Mouse (Mus musculus) heart, adult 9 months (tissue): ENCODE results near the gene Lst1.

Experiments used
- DNase-seq, 2 experiments: peaks; one replicate each; pipeline ENCODE4 v3.0.0; 2022; ENCODE audit warnings: low spot score in 2 of 2

Lst1 gene

DNA sequence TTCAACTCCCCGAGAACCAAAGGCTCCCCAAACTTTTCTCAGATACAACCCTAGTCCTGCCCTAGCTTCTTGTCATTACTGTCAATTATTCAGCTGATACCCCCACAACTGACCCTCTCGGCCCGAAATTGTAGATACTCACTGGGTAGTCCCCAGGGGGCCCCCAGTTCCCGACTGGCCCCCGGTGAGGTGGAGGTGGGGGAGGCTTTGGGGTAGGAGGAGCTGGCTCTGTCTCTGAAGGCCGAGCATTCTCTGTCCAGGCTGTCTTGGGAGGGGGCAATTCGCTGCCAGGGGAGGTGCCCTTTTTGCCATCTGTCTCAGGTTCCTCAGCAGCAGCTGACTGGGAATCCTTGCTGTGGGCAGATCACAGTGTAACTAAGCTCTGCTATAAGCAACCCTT lies 28.6 kb downstream of the Lst1 start:
- no peak for DNase-seq

DNA sequence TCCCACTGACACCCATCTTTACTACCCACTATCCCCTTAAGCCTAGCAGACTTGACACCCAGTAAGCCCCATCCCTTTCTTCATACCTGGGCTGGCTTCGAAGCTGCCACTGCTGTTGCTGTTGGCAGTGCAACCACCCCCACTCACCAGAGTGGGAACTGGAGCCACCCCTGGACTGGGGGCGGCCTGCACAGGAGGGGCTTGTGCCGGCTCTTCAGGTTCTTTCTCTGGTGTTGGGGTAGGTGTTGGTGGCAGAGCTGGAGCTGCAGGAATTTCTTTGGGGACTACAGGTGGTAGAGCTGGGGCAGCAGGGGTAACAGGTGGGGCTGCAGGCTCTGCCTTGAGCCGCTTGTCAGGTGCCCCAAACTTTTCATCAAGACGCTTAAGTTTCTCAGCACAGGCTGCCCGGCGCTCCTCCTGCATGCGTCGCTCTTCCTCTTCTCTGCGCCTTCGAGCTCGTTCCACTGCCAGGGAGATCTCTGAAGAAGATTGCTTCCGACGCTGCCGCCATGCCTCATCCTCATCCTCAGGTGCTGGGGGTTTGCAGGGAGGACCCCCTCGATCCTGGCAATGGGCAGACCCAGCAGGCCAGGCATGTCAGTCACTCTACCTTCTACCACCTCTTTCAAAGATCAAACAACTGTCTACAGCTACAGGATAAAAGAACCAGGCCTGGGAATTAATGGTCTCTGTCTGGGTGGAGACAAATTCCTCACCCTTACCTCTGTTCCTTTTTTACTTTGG lies 29.2 kb downstream of the Lst1 start:
- DNase-seq, result no peak

DNA sequence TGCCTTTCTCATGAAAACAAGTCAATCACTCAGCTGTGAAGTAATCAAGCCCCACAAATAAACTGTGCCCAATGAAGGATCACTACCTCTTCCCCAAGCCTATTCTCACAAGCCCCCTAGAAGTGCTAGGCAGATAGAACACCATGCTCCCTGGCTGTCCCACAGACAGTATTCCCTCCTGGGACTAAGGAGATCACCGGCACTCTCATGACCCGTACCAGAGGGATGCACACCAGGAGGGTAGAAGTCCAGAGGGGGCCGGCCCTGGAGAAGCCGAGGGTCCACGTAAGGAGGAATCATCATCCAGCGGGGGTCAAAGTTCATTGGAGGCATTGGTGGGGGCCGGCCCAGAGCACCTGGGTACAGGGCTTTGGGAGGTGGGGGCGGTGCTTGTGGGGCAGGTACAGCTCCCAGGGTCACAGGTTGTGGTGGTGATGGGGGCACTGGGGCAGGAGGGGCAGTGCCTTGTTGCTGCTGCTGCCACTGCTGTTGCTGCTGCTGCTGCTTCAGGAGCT lies 30.5 kb downstream of the Lst1 start:
- no peak for DNase-seq

DNA sequence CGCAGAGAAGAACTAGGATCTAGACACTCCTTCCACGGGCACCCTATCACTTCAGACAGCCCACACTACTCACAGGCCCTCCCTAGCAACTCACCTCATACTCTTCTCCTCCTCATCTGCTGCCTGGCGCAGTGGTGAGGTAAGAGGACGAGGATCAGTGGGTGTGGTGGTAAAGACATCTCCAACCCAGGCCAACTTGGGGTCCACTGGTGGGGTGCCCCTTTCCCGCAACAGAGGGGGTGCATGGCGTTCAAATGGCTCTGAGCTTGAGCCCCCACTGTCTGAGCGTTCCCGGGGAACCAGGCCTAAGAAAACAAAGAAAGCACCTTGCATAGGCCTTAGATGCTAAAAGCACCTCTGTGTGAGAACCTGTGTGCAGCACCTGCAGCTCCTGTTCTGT lies 31.0 kb downstream of the Lst1 start:
- DNase-seq, result no peak

DNA sequence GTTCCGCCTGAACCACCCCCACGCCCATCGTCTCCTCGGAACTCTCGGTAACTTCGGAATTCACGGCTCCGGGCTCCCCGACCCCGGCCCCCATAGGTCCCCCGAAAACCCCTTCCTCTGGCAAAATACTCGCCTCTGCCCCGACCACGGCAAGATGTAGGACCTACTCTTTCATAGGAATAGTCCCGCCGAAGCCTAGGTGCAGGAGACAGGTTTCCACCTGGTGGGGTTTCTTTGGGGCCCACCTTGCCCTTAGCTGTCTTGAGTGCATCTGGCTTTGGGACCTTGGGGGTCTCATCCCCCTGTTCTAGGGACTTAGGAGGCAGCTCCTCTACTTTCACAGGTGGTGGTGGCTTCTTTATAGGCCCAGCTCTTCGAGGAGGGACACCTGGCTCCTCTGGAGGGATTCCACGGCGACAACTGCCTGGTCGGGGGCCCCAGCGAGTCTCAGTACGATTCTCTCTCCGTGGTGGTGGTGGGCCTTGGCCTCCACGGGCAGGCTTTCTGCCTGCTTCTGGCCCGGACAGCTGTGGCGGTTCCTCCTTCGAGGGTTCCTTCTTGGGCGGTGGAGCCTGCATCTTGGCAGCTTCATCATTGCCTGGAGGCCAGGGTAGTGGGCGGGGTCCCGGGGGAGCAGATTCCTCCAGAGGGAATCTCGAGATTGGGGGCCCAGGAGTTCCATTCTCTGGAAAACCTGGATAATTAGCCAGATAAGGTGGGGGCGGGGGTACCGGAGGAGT lies 31.6 kb downstream of the Lst1 start:
- DNase-seq, result no peak

DNA sequence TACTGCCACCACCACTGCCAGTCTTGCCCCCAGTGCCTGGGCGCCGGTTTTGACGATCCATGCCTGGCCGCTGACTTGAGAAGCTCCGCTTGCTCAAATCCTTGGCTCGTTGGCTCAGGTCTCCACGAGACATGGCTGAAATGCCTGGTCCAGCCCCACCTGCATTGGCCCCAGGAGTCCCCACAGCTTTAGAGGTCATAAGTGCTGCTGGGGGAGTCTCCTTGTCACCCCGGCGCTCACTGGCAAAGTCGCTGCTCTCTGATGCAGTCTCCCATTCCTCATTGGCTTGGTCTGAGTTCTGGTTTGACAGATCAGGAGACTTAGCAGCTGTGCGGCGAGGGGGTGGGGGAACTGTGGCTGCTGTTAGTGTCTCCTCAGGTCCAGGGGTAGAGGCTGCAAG lies 32.8 kb downstream of the Lst1 start:
- DNase-seq, result no peak

DNA sequence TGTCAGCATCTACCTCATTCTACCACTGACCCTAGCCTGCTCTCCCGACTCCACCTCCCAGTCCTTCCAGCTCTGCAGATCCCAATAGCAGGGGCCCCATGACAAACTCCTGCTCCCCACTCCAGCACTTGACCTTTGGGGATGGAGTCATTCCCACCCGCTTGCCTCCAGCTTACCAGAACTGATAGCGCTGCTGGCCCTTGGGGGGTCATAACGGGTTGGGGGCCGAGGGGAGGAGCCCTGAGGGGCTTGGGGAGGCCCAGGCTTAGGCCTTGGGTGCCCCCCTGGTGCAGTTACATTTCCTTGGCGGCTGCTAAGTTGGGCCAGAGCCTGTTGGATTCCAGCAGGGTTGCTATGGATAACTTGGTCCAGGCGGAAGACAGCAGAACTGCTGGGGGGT lies 33.6 kb downstream of the Lst1 start:
- no peak for DNase-seq

DNA sequence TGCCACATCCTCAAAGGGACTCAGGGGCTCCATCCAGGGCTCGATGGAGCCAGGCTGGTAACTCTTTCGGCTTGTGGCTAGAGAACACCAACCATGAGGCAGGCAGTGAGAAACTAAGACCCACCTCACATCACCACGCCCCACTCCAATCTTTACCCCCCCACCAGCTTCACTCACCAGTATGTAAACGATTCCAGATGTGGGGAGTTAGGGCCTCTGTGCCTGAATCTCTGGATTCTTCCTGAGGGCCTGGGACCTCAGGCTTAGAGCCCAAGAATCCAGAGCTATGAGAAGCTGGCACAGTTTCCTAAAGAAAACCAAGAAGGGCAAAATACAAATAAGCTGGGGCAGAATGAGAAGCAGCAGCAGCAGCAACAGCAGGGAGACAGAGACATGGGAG lies 34.3 kb downstream of the Lst1 start:
- no peak for DNase-seq

DNA sequence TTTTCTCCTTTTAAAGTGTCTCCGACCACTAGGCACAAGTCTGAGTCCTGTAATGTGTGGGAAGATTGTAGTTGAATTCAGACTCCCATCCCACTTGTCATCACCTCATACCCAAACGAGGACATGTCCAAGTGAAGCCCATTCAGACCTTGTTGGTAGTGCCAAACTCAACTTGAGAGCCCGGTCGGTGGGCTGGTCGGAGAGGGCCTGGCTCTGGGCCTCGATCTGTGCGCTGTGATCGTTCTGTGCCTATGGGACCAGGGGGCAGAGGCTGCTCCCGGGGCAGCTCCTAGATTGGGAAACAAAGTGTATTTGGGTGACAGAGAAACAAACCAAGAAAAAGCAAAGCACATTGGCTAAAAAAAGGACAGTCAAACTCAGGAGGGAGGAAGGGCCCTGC lies 35.2 kb downstream of the Lst1 start:
- no peak for DNase-seq

DNA sequence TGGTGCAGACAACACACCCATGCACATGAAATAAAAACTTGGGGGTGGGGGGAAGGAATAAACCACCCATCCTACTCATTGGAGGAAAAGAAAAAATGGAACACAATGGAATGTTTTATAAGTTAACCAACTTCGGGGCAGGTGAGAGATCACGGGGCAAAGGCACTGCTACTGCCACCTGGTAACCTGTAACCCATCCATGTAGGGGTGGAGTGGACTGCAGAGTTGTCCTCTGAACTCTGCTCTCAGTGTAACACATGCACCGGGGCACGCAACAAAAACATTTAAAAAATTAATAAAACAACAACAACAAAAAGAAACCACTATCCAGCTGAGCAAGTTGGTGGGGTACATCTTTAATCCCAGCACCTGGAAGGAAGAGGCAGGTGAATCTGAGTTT lies 36.1 kb downstream of the Lst1 start:
- no peak for DNase-seq

DNA sequence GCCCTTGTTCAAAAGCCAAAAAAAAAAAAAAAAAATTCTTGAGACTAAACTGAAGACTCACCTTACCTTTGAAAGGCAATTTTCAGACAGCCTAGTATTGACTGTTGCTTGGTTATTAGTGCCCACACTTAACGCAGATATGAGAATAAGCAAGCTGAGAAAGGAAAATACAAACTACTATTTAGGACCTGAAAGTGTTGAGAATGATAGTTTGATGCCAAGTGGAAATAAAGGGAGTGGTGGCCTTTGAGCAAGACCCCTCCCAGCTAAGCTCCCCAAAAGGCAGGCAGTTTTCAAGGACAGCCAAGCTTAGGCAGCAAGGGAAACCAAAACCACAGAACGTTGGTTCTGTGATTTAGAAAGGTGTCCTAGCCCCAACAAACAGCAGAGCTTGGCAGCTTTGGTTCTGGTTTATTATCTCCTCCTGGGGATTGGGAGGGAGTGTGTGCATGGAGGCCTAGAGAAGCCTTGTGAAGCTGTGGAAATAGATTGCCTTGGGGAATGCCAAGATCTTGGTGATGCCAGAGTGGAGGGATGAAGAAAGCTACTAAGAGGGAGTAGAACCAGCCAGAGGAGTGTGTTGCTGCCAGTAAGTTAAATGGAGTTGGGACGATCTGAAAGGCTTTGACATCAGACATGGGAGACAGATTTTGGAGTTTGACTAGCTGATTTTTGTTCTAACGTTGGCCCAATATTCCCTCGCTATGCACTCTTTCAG lies 40.2 kb downstream of the Lst1 start:
- DNase-seq, result no peak

DNA sequence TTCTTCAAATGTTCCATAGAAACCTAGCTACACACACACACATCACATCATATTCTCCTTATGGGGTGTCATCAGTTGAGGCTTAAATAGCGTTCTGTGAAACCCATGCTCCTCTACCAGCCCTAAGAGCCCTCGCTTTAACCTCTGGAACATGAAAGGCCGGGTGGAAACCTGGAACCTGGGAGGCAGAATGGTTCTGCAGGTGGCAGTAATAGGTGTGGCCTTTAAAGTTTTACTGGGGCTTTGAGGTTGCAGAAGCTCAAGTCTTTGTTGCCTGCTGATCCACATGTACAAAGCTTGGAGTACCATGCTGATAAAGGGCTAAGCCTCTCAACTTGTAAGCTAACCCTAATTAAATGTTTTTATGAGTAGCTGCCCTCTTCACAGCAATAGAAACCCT lies 40.9 kb downstream of the Lst1 start:
- no peak for DNase-seq

DNA sequence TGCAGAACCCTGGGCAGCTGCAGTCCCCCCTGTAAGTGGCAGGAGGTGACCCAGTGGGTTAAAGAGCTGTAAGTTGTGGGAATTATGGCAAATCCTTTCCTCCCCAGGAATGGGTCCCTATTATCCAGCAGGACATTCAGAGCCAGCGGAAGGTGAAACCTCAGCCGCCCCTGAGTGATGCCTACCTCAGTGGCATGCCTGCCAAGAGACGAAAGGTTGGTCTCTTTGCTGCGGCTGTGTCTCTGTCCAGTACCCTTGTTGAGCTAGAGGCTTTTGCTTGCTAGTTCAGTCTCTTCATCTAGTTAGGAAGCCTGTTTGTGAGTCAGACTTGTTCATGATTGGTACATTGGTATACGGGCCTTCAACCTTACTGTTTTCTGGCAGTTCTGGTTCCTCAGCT lies 42.1 kb downstream of the Lst1 start:
- no peak for DNase-seq

DNA sequence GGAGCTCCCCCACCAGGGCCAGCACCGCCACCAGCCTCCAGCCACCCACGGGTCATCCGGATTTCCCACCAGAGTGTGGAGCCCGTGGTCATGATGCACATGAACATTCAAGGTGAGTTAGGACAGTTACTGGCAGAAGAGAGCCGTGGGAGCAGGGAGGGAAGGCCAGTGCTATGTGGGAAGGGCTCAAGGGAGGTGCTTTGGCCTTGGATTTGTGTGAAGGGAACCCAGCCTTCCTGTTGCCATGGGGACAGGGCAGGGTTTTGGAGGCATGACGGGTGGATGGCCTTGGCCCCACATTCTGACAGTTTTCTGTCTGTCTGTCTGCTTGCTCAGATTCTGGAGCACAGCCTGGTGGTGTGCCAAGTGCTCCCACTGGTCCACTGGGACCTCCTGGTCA lies 46.3 kb downstream of the Lst1 start:
- no peak for DNase-seq

DNA sequence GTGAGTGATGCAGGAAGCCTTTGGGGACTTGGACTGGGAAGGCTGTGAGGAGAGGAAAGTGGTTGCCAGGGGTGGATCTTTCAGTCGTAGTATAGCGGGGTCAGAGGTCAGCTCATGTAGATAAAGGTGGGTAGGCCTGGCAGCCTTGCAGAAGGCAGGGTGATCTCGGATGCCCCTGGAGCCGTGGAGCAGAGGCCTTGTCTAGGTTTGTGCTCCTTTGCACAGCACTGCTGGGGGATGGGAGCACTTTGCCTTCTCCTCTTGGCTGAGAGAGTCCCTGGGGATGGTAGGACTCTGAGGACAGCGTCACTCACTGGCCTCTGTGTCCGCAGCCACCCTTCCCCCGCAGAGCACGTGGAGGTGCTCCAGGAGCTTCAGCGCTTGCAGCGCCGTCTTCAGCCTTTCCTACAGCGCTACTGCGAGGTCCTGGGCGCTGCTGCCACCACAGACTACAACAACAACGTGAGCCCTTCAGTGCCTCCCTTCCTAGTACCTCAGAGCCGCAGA lies 47.7 kb downstream of the Lst1 start:
- no peak for DNase-seq

DNA sequence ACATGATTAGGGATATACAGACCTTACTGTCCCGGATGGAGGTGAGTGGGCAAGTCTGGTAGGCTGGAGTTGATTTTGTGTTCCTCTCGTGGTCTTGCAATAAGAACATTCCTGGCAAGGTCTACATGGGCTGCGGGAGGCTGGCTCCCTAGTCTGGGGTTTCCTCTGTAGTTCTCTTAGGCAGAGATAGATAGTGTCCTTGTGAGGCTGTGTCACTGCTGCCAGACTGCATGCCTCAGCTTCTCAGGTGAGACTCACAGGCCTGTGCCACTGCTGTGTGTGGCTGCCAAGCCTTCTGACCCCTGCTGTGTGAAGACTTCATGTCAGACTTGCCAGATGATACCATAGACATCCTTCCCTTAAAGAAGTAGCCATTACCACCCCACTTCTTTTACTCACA lies 49.0 kb downstream of the Lst1 start:
- no peak for DNase-seq

DNA sequence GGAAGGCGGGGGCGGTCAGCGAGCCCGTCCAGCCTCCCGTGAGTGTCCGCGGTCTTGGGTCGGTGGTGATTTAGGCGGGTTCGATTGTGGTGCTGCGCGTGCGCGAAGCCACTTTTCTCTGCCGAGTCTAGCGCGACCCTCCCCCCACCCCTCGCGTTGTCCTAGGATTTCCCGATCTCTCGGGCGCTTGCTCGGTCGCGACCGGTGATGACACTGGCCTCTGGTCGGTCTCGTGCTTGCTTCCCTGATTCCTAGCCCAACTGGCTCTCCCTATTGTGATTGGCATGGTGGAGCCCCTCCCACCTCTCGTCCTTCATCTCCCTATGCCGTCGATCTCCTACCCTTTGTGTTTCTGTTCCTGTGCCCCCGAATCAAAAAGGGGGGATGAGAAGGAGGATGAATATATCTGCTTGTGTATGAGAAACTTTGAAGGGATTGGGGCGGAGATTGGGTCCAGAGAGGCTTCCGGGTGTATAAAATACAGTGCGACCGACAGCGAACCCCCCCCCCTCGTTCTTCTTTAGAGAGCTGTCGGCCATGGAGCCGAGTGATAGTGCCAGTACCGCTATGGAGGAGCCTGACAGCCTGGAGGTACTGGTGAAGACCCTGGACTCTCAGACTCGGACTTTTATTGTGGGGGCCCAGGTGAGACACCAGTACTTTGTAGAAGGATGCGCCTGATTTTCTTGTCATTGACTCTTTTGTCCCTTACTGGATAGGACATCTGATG lies 52.5 kb downstream of the Lst1 start:
- DNase-seq, result no peak
